Mouse (Mus musculus) CD4-positive, CD25-positive, alpha-beta regulatory T cell, adult 2 months (primary cell): ENCODE measurements around the gene Atp5k.

ENCODE experiments used
- DNase-seq: peaks from one replicate; pipeline ENCODE4 v3.0.0-alpha.2; 2012; ENCODE audit warnings: low read depth, low spot score

Gene Atp5k

DNA sequence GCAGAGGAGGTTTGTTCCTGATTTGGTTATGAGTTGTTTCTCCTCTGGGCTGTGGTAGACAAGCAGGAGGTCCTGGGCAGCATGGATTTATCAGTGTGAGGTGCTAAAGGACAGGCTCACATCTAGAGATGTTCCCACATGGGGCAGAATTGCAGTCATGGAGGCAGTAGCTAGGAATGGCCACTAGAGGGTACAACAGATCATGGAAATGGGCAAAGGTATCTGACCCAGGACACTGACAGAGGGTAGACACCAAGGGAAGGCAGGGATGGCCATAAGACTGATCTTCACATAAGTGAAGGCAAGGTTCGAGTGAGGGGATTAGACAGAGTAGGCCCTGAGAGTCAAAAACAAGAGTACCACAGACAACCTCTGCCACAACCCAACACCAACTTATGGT lies 7.1 kb downstream of the Atp5k start:
- DNase-seq, result peak; percentile 64

DNA sequence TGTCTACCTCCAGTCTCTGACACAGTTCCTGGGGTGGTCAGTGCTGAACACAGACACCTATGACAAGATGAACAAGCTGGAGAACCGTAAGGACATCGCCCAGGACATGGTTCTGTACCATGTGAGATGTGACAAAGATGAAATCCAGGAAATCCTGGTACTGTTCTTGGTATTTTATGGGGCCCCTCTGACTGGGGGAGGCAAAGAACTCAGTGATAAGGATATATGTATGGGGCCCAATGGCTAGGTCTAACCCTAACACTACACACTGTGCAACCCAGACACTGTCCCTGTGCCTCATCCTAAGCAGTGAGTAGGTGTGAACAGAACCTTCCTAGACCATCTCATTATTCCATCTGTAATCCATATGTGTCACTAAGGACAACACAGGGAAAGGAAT lies 10.8 kb downstream of the Atp5k start:
- no peak for DNase-seq

- no peak for DNase-seq
These were observed 11.5 kb downstream of the Atp5k start for GRCm38 (mm10) chr5:108422741-108423140.

DNA sequence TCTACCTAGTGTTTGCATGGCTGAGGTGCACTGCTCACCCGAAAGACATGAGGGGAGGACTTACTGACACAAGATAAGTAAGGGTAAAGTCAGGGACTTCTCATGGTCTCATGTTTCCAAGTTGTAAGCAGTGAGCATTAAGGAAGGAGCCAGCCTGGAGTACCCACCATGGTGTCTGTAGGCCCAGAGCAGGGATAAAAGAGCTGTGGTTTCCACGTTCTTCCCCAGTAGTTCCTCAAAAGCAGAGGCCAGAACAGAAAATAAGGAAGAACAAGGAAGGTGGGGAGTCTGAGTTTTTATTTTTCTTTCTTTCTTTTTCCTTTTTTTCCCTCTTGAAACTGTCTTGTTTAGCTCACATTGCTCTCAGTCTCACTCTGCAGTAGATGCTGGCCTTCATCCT lies 19.5 kb downstream of the Atp5k start:
- no peak for DNase-seq

GRCm38 (mm10) chr5:108406977-108407376 lies 27.3 kb downstream of the Atp5k start:
- no peak for DNase-seq

DNA sequence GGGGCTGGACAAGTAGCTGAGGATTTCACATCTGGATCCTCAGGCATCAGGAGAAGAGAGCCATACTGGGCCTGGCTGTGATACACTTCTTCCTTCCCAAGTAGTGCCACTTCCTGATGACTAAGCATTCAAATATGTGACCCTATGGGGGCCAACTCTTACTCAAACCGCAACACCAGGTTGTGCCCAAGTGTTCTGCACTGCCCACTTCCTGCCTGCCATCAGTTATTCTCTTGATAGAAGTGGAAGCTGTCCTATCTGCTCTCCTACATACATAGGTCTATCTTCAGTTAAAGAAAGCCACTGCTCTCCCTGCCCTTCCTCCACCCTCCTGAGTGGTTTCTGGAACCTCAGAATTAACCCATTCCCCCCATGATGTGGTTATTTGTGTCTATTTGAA lies 28.8 kb downstream of the Atp5k start:
- no peak for DNase-seq

DNA sequence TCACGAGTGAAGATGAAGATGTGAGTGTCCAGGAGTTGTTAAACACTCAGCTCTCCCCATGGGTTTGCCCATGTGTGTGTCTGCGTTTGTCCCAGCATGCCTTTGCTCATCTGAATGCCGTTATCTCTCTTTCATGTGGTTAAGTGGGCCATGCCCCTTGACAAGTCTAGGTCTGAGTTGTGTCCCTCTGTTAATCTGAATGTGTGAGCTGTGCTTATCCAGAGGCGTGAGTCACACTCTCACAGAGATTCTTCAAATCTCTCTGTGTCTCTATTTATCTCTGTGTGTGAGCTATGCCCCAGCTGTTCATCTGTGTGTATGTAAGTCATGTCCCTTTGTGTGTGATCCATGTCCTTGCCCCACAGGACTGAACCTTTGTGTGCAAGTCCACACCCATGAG lies 30.8 kb downstream of the Atp5k start:
- DNase-seq, result no peak

- DNase-seq, result no peak
These were observed 44.5 kb downstream of the Atp5k start for GRCm38 (mm10) chr5:108389744-108390143.

DNA sequence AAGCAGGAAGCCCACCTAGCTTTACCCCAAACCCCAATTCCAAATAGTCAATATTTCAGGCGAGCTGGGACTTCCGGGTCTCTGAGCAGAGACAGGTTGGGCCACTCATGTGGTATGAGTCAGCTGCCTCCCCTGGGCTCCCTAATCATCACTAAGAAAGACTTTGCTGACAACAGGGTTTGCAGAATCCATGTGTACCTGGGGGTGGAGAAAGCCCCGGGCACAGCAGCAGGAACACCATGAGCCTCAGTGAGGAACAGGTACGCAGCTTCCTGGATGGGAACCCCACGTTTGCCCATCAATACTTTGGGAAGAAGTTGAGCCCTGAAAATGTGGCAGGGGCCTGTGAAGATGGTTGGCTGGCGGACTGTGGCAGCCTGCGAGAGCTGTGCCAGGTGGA lies 46.0 kb downstream of the Atp5k start, which contains the start of gene Pde6b:
Gene Pde6b, plus strand, starts transcription at position 191 of the 400 bp plus-strand sequence.
- DNase-seq, result no peak

- no peak for DNase-seq
These were observed 47.8 kb downstream of the Atp5k start for GRCm38 (mm10) chr5:108386449-108386848.

DNA sequence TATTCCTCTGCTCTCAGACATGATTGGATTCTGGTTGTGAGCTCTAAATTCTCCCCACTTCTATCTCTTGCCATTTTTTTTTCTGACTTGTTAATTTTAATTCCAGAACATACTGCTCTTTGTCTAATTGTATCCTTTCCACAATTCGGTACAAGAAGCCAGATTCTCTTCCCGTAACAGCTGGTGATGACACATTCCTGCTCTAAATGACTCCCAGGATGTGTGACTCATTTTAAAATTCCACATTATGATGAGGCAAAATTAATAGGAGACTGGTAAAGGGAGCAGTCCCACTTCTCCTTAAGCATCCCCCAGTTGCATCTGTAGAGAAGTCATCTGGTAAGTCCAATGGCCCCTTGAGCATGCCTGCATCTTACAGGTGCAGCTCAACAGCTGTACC lies 48.6 kb downstream of the Atp5k start:
- no peak for DNase-seq
